In the genomic region with DNA sequence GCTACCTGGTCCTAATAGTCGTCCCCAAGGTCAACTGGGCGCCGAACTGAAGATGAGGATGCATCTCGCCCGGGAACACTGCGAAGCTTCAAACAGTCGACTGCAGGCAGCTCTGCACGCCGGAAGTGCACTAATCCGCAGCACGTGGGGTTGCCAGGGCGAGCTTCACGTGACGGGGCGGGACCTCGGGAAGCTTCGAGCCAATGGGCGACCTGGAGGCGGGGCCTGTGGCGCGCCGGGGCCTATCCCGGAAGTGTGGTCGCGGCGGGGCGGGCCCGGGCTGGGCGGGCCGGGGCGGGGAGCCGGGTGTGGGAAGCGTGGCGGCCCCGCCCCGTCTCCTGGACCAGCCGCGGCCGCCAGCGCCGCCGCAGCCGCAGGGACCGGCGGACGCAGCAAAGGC, we compare ENCODE assay signal across 8 mouse cellular contexts. TPM values are rescaled to one million over a fixed set of nuclear protein-coding genes. Genes with fewer than 3 reads are reported as not detected.
A peak's percentile ranks its signal among the peaks of the same experiment; 100 is the strongest.
DNase-seq lines count a peak whose midpoint lies in the region; ATAC-seq and TF ChIP-seq lines count a peak whose summit lies in the region.

A gene (plus strand): TSS at position 283 of the 400 bp plus-strand sequence.

- peak within 1 kb of the TSS; percentile 69 for H3K9ac ChIP-seq in lung, embryonic 15.5 days

- peak; percentile 95 for DNase-seq in NIH3T3 (ENCODE audit: low read depth)
- peak; percentile 94 for DNase-seq in cerebellum, adult 9-11 months
- peak; percentile 88 to 94 for DNase-seq in frontal cortex, adult 2 months (ENCODE audit: extremely low spot score in 1 of 2, low spot score in 1 of 2)
- DNase-seq in hindbrain, embryonic 10.5 days (ENCODE audit: low spot score): peak; percentile 94
- DNase-seq in layer of hippocampus, adult 9-10 months (ENCODE audit: low spot score): peak; percentile 78
- peak; percentile 91 to 92 for DNase-seq in thymus, adult 18-20 months

- peak within 1 kb of the TSS; percentile 99 for H3K4me2 ChIP-seq in lung, embryonic 15.5 days

- H3K4me3 ChIP-seq in hindbrain, embryonic 10.5 days: peak within 1 kb of the TSS; percentile 87
- peak within 1 kb of the TSS; percentile 73 for H3K4me3 ChIP-seq in lung, embryonic 15.5 days
- H3K4me3 ChIP-seq in olfactory bulb, adult 2 months (ENCODE audit: insufficient read depth, low read depth, low read length): peak within 1 kb of the TSS; percentile 60

- H3K4me1 ChIP-seq in hindbrain, embryonic 10.5 days (replicated peaks): peaks cover 13% of the 10 kb centered on the region
- peaks cover 10% of the 10 kb centered on the region; the same call in 1 of the 2 replicates for H3K4me1 ChIP-seq in lung, embryonic 15.5 days
- peaks cover 11% of the 10 kb centered on the region for H3K4me1 ChIP-seq in olfactory bulb, adult 2 months (ENCODE audit: control insufficient read depth, insufficient read depth, low read length)

- 0 out of 2 replicates have a peak, but pooled peaks have one; percentile 26 for TF ChIP-seq POLR2A in olfactory bulb, adult 2 months (IDR thresholded peaks at IDR 0.05; ENCODE audit: insufficient read depth, low read depth, low read length)

- peak within 1 kb of the TSS; percentile 86 for H3K27ac ChIP-seq in hindbrain, embryonic 10.5 days
- H3K27ac ChIP-seq in lung, embryonic 15.5 days: no peak within 1 kb of the TSS
- H3K27ac ChIP-seq in olfactory bulb, adult 2 months (ENCODE audit: insufficient read depth, low read depth, low read length): no peak within 1 kb of the TSS

- TF ChIP-seq CTCF in olfactory bulb, adult 2 months (IDR thresholded peaks at IDR 0.05; ENCODE audit: insufficient read depth, low read depth, low read length): no peak

- 3% methylated on average over 46 of the region's 46 CpGs for WGBS in hindbrain, embryonic 10.5 days
- 3% methylated on average over 31 of the region's 46 CpGs for WGBS in lung, embryonic 15.5 days
- WGBS in olfactory bulb, adult 2 months: 2% methylated on average over 42 of the region's 46 CpGs

- H3K36me3 ChIP-seq in hindbrain, embryonic 10.5 days: no peaks in the 10 kb centered on the region
- no peaks in the 10 kb centered on the region for H3K36me3 ChIP-seq in lung, embryonic 15.5 days

- 0 out of 2 replicates have a peak, but pooled peaks cover 2% of the 10 kb centered on the region for H3K9me3 ChIP-seq in hindbrain, embryonic 10.5 days
- no peaks in the 10 kb centered on the region for H3K9me3 ChIP-seq in lung, embryonic 15.5 days

- peak; percentile 97 for ATAC-seq in lung, embryonic 15.5 days (ENCODE audit: borderline replicate concordance, extremely low read depth, low FRiP score, low TSS enrichment)

- H3K27me3 ChIP-seq in hindbrain, embryonic 10.5 days (ENCODE audit: insufficient read depth, poor library complexity, severe bottlenecking): peaks cover 21% of the 10 kb centered on the region
- no peaks in the 10 kb centered on the region for H3K27me3 ChIP-seq in lung, embryonic 15.5 days

RNA-seq across cellular contexts. Expression of the gene that starts here (rescaled TPM):
- polyA plus RNA-seq in frontal cortex, adult 2 months (2012; rRNA removed): 21.6 and 24.4 TPM in 2 replicates
- 13.4 and 14.0 TPM in 2 replicates for polyA plus RNA-seq in hindbrain, embryonic 10.5 days (2016; fragmentation: Nextera tagmentation; extraction: Ambion mirVana)
- polyA plus RNA-seq in lung, embryonic 15.5 days (2015; fragmentation: Nextera tagmentation; extraction: Ambion mirVana): 9.5 and 10.0 TPM in 2 replicates
- polyA plus RNA-seq in olfactory bulb, adult 2 months (2012; ENCODE audit: insufficient read depth, insufficient read length, low replicate concordance, missing spikeins): not detected in 2 replicates

Comparison
In these comparisons a context has a peak if more than half of its experiments do, and no peak if none do; other contexts are left out.
1. RNA of the gene that starts here (polyA plus RNA-seq): 21.6 to 24.4 TPM in frontal cortex, adult 2 months, 13.4 to 14.0 TPM in hindbrain, embryonic 10.5 days and 9.5 to 10.0 TPM in lung, embryonic 15.5 days; not detected in olfactory bulb, adult 2 months; every median in the first group is over 10 times any median in the second.
2. Peak in every context shown above with its lines, with median percentiles within 50 percentile points of each other: DNase-seq and H3K4me3 ChIP-seq.